Mouse (Mus musculus) heart, embryonic 12.5 days (tissue): ENCODE data around the gene Fam173a. TPM values are rescaled to one million over a fixed set of nuclear protein-coding genes. Genes with fewer than 3 reads are reported as not detected.
A peak's percentile ranks its signal among the peaks of the same experiment; 100 is the strongest.

ENCODE experiments used
- ATAC-seq: fragments of 200-750 bp; cut with Nextera tagmentation; 2 replicates; pipeline ENCODE4 v1.8.0; 2017; ENCODE audit warnings: moderate TSS enrichment, moderate library complexity; ENCODE audit not compliant: insufficient number of reproducible peaks, low FRiP score
- H3K27ac ChIP-seq: fragments of 300-500 bp; sonication (generic); 2 replicates; pipeline ENCODE4 v1.5.1; 2016; ENCODE audit warnings: mild to moderate bottlenecking, moderate library complexity; ENCODE audit not compliant: poor library complexity, severe bottlenecking
- H3K27me3 ChIP-seq: fragments of 300-500 bp; sonication (generic); replicated peaks from 2 replicates; pipeline ENCODE4 v1.6.1; 2016; ENCODE audit warnings: mild to moderate bottlenecking, moderate library complexity
- H3K36me3 ChIP-seq: fragments of 300-500 bp; sonication (generic); 2 replicates; pipeline ENCODE4 v1.6.1; 2016; ENCODE audit warnings: mild to moderate bottlenecking, moderate library complexity
- H3K4me1 ChIP-seq: fragments of 300-500 bp; sonication (generic); replicated peaks from 2 replicates; pipeline ENCODE4 v1.6.1; 2016; ENCODE audit warnings: mild to moderate bottlenecking
- H3K4me2 ChIP-seq: fragments of 300-500 bp; sonication (generic); 2 replicates; pipeline ENCODE4 v1.6.1; 2016; ENCODE audit warnings: mild to moderate bottlenecking, moderate library complexity
- H3K4me3 ChIP-seq: fragments of 300-500 bp; sonication (generic); 2 replicates; pipeline ENCODE4 v1.5.1; 2016; ENCODE audit warnings: mild to moderate bottlenecking
- H3K9ac ChIP-seq: fragments of 300-500 bp; sonication (generic); 2 replicates; pipeline ENCODE4 v1.6.1; 2016; ENCODE audit warnings: mild to moderate bottlenecking, moderate library complexity
- H3K9me3 ChIP-seq: fragments of 300-500 bp; sonication (generic); replicated peaks from 2 replicates; pipeline ENCODE4 v1.6.1; 2016; ENCODE audit warnings: mild to moderate bottlenecking, moderate library complexity
- WGBS: fragments of 180-500 bp; shearing (Covaris S2); methylation state at CpG from one replicate; pipeline ENCODE4 v1.1.7; 2016; 5-methylcytosine and 5-hydroxymethylcytosine counted together
- polyA plus RNA-seq: library from polyadenylated mRNA; unstranded; fragments of >200 nt; fragmentation: Nextera tagmentation; extraction: Ambion mirVana; gene quantifications from 2 replicates; pipeline ENCODE4 v1.2.1, GENCODE M21; 2016

Gene Fam173a
- polyA plus RNA-seq, 1 experiment from 2014 or later, result 68.2 TPM

DNA sequence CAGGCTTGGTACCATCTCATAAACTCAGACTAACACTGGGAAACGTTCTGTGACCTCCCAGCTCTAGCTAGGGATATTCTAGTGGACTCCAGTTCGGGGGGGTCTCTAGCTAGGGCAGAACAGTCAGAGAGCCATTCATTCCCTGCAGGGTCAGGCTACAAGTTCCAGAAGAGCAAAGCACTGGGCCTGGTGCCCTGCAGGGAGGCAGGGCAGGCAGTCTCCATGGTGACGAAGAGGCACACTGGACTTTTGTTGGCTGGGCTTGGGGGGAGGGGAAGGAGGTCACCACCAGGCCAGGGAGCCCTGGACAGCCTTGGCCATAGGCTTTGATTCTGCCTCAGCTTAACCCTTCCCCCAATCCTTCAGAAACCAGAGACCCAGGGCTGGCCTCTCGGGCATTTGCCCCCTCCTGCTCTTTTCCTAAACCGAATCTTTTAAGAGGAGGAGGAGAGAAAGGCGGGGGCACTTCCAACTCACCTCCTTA is 3.0 kb upstream of the Fam173a start, which contains the start of gene AC134908.4:
Gene AC134908.4, minus strand, starts transcription at position 51 of the 484 bp plus-strand sequence.
- 18% methylated on average over 6 of the region's 6 CpGs for WGBS
- Histone ChIP-seq H3K4me2 (peak within 1 kb of the TSS; percentile 98), H3K4me3 (peak within 1 kb of the TSS; percentile 79), H3K36me3 (0 out of 2 replicates have a peak, but pooled peaks cover under 1% of the 10 kb centered on the region), H3K27ac (no peak within 1 kb of the TSS), H3K4me1 (peaks cover 51% of the 10 kb centered on the region), H3K27me3 (no peaks in the 10 kb centered on the region), H3K9me3 (no peaks in the 10 kb centered on the region), H3K9ac (peak within 1 kb of the TSS; percentile 78)
- ATAC-seq, result no peak

DNA sequence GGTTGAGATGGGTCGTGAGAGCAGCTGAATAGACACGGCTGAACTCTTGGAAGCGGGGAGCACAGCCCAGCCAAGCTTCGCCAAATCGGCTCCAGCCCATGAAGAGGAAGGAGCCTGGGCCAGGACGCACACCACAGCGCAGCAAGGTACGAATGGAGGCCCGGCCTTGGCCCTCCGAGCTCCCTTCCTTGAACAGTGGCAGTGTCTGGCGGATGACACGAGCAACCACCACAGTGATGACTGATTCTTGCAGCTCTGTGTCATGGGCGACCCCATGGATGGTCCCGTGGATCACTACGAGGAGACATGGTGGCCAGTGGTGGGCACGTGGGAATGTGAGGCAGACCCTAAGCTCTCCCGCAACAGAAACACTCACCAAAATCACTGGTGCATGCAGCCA is 2.3 kb upstream of the Fam173a start:
- Histone ChIP-seq H3K9me3 (no peaks in the 10 kb centered on the region), H3K4me3 (no peak overlapping the region), H3K9ac (0 out of 2 replicates have a peak overlapping the region, but pooled peaks have one; percentile 78), H3K4me1 (peaks cover 53% of the 10 kb centered on the region), H3K36me3 (0 out of 2 replicates have a peak, but pooled peaks cover 5% of the 10 kb centered on the region), H3K27me3 (no peaks in the 10 kb centered on the region), H3K27ac (no peak overlapping the region), H3K4me2 (peak overlapping the region; percentile 98)
- 83% methylated on average over 17 of the region's 17 CpGs for WGBS
- no peak for ATAC-seq

DNA sequence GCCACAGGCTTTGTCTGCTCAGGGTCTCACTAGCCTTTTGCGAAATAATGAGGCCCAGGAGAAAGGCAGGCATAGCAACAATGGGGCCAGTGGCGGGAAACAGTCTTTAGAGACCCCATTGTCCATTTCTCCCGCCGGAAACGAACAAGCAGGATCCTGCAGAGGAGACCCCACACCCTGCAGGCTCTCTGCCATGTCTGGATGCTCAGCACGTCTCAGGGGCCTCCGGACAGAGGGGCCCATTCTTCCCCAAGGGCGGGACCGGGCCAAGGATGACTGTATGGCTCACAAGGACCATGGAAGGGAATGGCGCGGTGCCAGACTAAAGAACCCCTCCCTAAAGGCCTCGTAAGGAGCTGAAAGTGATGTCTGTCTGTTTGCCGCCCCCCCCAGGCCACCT is 1.5 kb upstream of the Fam173a start:
- no peak for ATAC-seq
- H3K4me3 ChIP-seq, result no peak overlapping the region
- no peaks in the 10 kb centered on the region for H3K27me3 ChIP-seq
- no peak overlapping the region for H3K27ac ChIP-seq
- 83% methylated on average over 13 of the region's 13 CpGs for WGBS
- peaks cover 13% of the 10 kb centered on the region for H3K36me3 ChIP-seq
- peaks cover 53% of the 10 kb centered on the region for H3K4me1 ChIP-seq
- no peaks in the 10 kb centered on the region for H3K9me3 ChIP-seq
- no peak overlapping the region for H3K9ac ChIP-seq
- no peak overlapping the region for H3K4me2 ChIP-seq

DNA sequence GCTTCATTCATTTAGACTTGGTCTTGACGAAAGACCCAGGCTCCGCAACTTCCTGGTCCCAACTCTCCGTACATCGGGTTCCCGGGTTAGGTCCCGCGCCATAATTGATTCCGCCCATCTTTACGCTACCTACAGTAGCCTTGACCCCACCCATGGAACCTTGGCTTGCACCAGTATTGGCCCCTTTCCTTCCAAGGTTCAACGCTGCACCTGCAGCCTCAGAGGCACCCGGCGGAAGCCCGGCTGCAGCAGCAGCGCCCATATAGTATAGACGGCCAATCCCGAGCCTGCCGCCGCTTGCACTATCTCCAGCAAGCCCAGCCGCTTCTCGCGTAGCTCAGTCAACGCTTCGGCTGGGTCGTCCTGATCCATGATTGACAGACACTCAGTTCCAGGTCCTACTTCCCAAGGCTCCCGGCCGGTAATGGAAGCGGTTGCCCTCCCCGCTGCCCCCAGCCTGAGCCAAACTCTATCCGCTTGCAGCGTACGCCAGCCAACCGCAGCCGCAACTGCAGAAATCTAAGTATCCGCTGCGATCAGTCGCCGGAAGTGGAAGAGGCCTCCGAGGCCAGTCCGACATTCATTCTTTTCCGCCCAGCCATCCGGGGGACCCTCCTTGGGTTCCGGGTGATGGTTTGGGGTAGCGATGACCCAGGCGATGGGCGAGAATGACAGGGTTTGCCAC is 716 bp downstream of the Fam173a start:
- Histone ChIP-seq H3K36me3 (peaks cover 27% of the 10 kb centered on the region), H3K9me3 (no peaks in the 10 kb centered on the region), H3K4me2 (peak overlapping the region; percentile 93), H3K4me1 (peaks cover 49% of the 10 kb centered on the region), H3K4me3 (peak overlapping the region; percentile 77), H3K27ac (peak overlapping the region; percentile 85), H3K27me3 (no peaks in the 10 kb centered on the region), H3K9ac (peak overlapping the region; percentile 82)
- under 1% methylated on average over 45 of the region's 45 CpGs for WGBS
- ATAC-seq, result peak; percentile 65

DNA sequence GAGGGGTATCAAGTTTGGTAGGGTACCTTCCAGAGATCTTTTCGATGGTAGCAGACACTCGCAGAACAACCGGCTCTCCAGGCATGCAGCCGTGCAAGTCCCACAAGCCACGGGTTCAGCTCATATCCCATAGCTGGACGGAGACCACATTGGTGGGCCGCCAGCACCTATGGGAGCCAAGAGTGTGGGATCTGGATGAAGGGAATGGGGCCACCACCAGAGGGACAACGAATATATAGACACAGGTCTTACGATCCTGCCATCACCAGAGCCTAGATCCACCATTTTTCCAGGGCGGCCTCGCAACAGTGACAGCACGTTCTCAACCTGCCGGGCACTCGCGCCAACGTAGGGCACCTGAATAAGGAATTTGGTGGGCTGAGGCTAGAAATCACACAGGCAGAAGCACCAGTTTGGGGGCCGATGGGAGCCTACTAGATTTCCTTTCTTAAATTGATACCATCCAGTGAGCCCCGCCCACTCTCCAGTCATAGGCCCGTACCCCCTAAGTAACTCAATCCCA is 1.3 kb downstream of the Fam173a start:
- peak overlapping the region; percentile 77 for H3K4me3 ChIP-seq
- no peaks in the 10 kb centered on the region for H3K27me3 ChIP-seq
- peaks cover 27% of the 10 kb centered on the region for H3K36me3 ChIP-seq
- peak overlapping the region; percentile 85 for H3K27ac ChIP-seq
- ATAC-seq, result no peak
- H3K4me1 ChIP-seq, result peaks cover 48% of the 10 kb centered on the region
- 28% methylated on average over 19 of the region's 19 CpGs for WGBS
- peak overlapping the region; percentile 93 for H3K4me2 ChIP-seq
- H3K9me3 ChIP-seq, result no peaks in the 10 kb centered on the region
- H3K9ac ChIP-seq, result peak overlapping the region; percentile 82

DNA sequence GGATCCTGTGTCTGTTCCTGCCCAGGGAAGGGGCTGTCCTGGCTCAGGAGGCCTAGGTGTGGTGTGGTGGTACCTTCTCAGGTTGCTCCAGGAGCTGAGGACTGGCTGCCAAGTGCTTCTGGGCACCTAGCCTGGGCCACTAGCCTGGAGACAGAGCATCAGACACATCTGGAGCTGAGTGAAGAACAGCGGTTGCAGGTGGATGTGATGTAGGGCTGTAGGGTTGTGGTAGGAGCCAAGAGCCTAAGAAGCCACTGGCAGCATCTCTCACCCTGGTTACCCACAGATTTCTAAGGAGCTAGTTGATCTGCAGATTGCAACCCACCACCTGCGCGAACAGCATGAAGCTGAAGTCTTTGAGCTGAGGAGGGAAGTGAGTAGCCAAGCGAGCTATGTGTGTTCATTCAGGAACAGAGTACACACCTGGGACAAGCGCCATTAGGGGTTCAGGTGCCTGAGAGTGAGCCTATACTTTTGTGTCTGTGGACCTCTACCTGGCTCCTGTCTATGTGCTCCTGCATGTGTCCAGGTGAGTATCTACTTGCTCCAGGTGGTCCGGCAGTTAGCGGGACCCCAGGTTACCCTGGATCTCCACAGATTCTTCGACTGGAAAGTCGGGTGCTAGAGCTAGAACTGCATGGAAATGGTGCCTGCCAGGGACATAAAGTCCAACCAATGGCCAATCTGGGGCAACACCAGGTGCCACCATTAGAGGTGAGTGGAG is 5.8 kb downstream of the Fam173a start:
- H3K9ac ChIP-seq, result no peak overlapping the region
- WGBS, result 92% methylated on average over 9 of the region's 9 CpGs
- H3K36me3 ChIP-seq, result peaks cover 51% of the 10 kb centered on the region
- no peak overlapping the region for H3K4me3 ChIP-seq
- H3K4me2 ChIP-seq, result no peak overlapping the region
- H3K27me3 ChIP-seq, result no peaks in the 10 kb centered on the region
- peaks cover 36% of the 10 kb centered on the region for H3K4me1 ChIP-seq
- H3K9me3 ChIP-seq, result no peaks in the 10 kb centered on the region
- no peak overlapping the region for H3K27ac ChIP-seq
- no peak for ATAC-seq

DNA sequence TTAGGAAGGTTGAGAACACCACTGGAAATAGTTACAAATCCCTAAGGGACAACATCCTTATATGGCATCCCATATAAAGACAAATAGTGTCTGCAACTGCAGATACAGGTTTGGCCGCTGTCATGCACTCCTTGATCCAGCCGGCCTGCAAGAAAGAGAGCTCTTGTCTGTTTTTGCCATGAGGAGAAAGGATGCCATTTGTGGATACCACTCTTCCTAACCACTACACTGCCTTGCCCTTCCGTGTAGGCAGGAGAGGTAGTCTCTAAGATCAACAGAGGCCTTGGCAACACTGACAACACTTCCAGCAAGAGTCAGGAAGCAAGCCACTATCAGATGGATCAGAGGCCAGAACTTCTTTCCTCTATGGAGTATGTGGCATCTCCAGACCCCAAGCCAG is 6.4 kb downstream of the Fam173a start, which contains the start of gene Ccdc78:
Gene Ccdc78, plus strand, starts transcription at position 301 of the 400 bp plus-strand sequence.
- ATAC-seq, result no peak
- whole genome bisulfite sequencing, result 74% methylated on average over 3 of the region's 3 CpGs
- Histone ChIP-seq H3K4me1 (peaks cover 32% of the 10 kb centered on the region), H3K27ac (peak within 1 kb of the TSS; percentile 90), H3K4me2 (peak within 1 kb of the TSS; percentile 84), H3K36me3 (peaks cover 57% of the 10 kb centered on the region), H3K9me3 (no peaks in the 10 kb centered on the region), H3K27me3 (no peaks in the 10 kb centered on the region), H3K4me3 (peak within 1 kb of the TSS; percentile 75), H3K9ac (peak within 1 kb of the TSS; percentile 90)

DNA sequence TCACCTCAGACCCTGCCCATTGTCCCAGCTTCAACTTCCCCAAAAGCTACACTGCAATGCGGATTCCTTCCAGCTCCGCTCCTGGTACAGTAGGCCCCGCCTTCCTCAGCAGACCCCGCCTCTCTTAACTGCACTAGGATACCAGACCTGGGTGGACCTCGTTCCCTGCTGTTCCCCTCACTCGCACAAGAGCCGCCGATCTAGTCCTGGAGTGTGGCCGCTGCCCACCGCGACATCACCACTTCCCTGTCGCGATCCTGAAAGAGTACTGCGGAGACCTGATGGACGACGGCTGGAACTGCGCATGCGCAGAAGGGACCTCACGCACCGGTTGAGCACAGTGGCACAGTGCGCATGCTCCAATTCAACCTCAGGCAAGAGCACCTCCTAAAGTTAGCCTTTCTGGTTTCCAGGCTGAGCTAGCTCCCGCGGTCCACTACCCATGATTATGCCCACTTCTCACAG is 7.4 kb downstream of the Fam173a start, which contains the start of gene Haghl:
Gene Haghl, minus strand, starts transcription at position 393 of the 465 bp plus-strand sequence.
- Histone ChIP-seq H3K9ac (peak within 1 kb of the TSS; percentile 90), H3K4me2 (peak within 1 kb of the TSS; percentile 84), H3K36me3 (peaks cover 63% of the 10 kb centered on the region), H3K4me1 (peaks cover 24% of the 10 kb centered on the region), H3K27ac (peak within 1 kb of the TSS; percentile 90), H3K4me3 (peak within 1 kb of the TSS; percentile 75), H3K9me3 (no peaks in the 10 kb centered on the region), H3K27me3 (no peaks in the 10 kb centered on the region)
- ATAC-seq, result peak; percentile 89
- WGBS, result under 1% methylated on average over 23 of the region's 23 CpGs

DNA sequence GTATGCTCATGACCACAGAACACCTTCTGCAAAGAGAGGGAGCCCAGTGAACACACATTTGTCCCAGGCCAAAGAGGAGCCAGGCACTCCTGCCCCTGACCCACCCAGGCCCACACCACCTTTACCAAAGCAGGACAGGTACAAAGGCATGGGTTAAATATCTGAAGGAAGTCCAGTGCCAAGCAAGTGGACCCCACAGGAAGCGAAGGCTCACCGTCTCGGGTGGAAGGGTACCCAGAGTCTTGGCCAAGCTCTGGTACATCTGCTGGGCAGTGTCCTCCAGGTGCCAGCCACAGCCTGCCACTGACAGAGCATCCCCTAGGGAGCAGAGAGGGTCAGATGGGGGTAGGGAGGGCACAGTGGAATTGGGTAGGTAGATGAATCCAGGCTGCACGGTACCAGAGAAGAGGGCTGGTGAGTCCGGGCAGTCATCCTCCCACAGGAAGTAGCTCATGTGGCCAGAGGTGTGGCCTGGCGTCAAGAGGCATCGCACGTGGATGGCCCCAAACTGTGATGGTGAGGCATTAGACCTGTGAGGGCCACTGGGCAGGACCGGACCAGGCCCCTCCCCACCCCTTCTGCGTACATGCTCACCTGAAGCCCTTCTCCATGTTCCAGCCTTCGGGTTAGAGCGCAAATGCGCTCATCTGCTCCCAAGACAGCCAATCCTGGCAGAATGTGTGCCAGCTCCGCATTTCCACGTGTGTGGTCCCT is 8.7 kb downstream of the Fam173a start:
- no peak for ATAC-seq
- Histone ChIP-seq H3K4me3 (peak overlapping the region; percentile 75), H3K9me3 (no peaks in the 10 kb centered on the region), H3K27ac (no peak overlapping the region), H3K4me1 (peaks cover 24% of the 10 kb centered on the region), H3K27me3 (no peaks in the 10 kb centered on the region), H3K4me2 (peak overlapping the region; percentile 84), H3K36me3 (peaks cover 63% of the 10 kb centered on the region), H3K9ac (peak overlapping the region; percentile 90)
- WGBS, result 80% methylated on average over 15 of the region's 15 CpGs

- H3K36me3 ChIP-seq, result peaks cover 66% of the 10 kb centered on the region
- H3K4me2 ChIP-seq, result no peak overlapping the region
- 69% methylated on average over 7 of the region's 7 CpGs for WGBS
- H3K27ac ChIP-seq, result no peak overlapping the region
- H3K4me3 ChIP-seq, result no peak overlapping the region
- ATAC-seq, result no peak
- no peaks in the 10 kb centered on the region for H3K27me3 ChIP-seq
- H3K9me3 ChIP-seq, result no peaks in the 10 kb centered on the region
- H3K4me1 ChIP-seq, result peaks cover 24% of the 10 kb centered on the region
- H3K9ac ChIP-seq, result peak overlapping the region; percentile 9; the same call in 1 of the 2 replicates
These were observed 9.6 kb downstream of the Fam173a start for GRCm38 (mm10) chr17:25783086-25783485.
